Mouse (Mus musculus) embryonic facial prominence, embryonic 14.5 days (tissue): ENCODE data around the gene Cdk5rap1. TPM values are rescaled to one million over a fixed set of nuclear protein-coding genes. Genes with fewer than 3 reads are reported as not detected.
"Not testable (repeated sequence)": the region's sequence is repeated elsewhere in the genome, so short reads cannot be mapped to it uniquely, and the experiment has no call there.

ENCODE experiments used
- ATAC-seq: fragments of 200-750 bp; cut with Nextera tagmentation; 2 replicates; pipeline ENCODE4 v1.8.0; 2017; ENCODE audit warnings: low read depth, moderate number of reproducible peaks, moderate TSS enrichment
- DNase-seq: peaks from one replicate; pipeline ENCODE4 v3.0.0-alpha.2; 2015; ENCODE audit warnings: low spot score
- H3K27ac ChIP-seq: fragments of 300-500 bp; sonication (generic); replicated peaks from 2 replicates; pipeline ENCODE4 v1.5.1; 2014; ENCODE audit warnings: low read depth, mild to moderate bottlenecking, low read length, moderate library complexity
- H3K27me3 ChIP-seq: fragments of 300-500 bp; sonication (generic); replicated peaks from 2 replicates; pipeline ENCODE4 v1.6.1; 2014; ENCODE audit warnings: low read length; ENCODE audit not compliant: control insufficient read depth, insufficient read depth
- H3K36me3 ChIP-seq: fragments of 300-500 bp; sonication (generic); 2 replicates; pipeline ENCODE4 v1.6.1; 2014; ENCODE audit warnings: low read length, mixed read lengths; ENCODE audit not compliant: control insufficient read depth, insufficient read depth
- H3K4me1 ChIP-seq: fragments of 300-500 bp; sonication (generic); 2 replicates; pipeline ENCODE4 v1.6.1; 2014; ENCODE audit warnings: antibody characterized with exemption, low read length; ENCODE audit not compliant: control insufficient read depth, insufficient read depth
- H3K4me2 ChIP-seq: fragments of 300-500 bp; sonication (generic); 2 replicates; pipeline ENCODE4 v1.6.1; 2014; ENCODE audit warnings: low read depth, mild to moderate bottlenecking, low read length, moderate library complexity, mixed read lengths
- H3K4me3 ChIP-seq: fragments of 300-500 bp; sonication (generic); 2 replicates; pipeline ENCODE4 v1.5.1; 2014; ENCODE audit warnings: low read depth, mild to moderate bottlenecking, low read length
- H3K9ac ChIP-seq: fragments of 300-500 bp; sonication (generic); 2 replicates; pipeline ENCODE4 v1.6.1; 2014; ENCODE audit warnings: low read depth, mild to moderate bottlenecking, low read length, moderate library complexity, mixed read lengths
- H3K9me3 ChIP-seq: fragments of 300-500 bp; sonication (generic); 2 replicates; pipeline ENCODE4 v1.6.1; 2016; ENCODE audit warnings: low read length; ENCODE audit not compliant: control insufficient read depth
- WGBS: fragments of 180-500 bp; shearing (Covaris S2); extraction: QIAGEN DNeasy Blood & Tissue Kit; methylation state at CpG from one replicate; pipeline ENCODE4 v1.1.7; 2014; 5-methylcytosine and 5-hydroxymethylcytosine counted together
- polyA plus RNA-seq: library from polyadenylated mRNA; unstranded; fragments of >200 nt; fragmentation: Nextera tagmentation; extraction: Ambion mirVana; gene quantifications from 2 replicates; pipeline ENCODE4 v1.2.1, GENCODE M21; 2014

Cdk5rap1 gene
- polyA plus RNA-seq, 1 experiment from 2014 or later = 16.4 TPM

DNA sequence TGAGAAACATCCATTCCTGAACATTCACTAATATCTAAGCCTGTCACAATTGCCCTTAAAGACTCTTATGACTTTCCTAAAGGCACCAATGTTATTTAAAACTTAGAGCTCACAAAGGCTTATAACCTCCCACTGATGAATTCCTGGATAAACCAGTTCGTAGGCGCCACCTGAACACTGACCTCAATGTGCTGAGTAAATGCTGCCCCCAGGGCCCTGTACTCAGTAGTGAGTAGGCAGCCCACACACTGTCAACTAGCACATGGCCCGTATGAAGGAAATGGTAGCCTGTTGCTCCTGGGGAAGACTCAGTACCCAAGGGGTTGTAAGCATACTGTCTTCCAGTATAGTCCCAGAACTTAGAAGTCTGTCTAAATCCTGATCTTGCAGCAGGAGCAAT lies 71.0 kb downstream of the Cdk5rap1 start:
- Histone ChIP-seq H3K27ac (no peak overlapping the region), H3K9me3 (no peaks in the 10 kb centered on the region), H3K4me2 (no peak overlapping the region), H3K4me3 (no peak overlapping the region), H3K27me3 (no peaks in the 10 kb centered on the region), H3K36me3 (no peaks in the 10 kb centered on the region), H3K9ac (no peak overlapping the region), H3K4me1 (no peaks in the 10 kb centered on the region)
- DNase-seq (no peak), ATAC-seq (no peak)
- WGBS = 69% methylated on average over 3 of the region's 3 CpGs

DNA sequence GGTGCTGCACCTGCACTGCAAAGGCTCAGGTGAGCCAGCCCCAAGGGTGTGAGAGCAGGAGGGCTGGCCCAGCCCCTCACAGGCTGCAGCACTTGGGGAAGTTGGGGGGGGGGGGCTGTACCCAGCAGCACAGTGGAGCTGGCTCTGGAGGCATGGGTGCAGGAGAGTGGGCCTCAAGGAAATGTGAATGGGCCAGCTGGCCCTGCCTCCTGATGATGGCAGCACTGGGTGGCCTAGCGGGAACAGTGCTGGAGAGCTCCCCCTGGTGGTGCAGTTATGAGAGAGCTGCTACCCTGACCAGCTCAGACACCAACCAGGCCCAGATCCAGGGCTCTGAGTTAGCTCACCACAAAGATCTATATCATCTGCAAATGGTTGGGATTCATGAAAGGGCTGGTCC lies 72.3 kb downstream of the Cdk5rap1 start:
- Histone ChIP-seq H3K9ac (no peak overlapping the region), H3K27ac (no peak overlapping the region), H3K4me1 (no peaks in the 10 kb centered on the region), H3K4me3 (no peak overlapping the region), H3K4me2 (no peak overlapping the region), H3K9me3 (no peaks in the 10 kb centered on the region), H3K36me3 (no peaks in the 10 kb centered on the region), H3K27me3 (no peaks in the 10 kb centered on the region)
- DNase-seq (peak; percentile 61), ATAC-seq (0 out of 2 replicates have a peak, but pooled peaks have one; percentile 55)
- 0% methylated on average over 1 of the region's 1 CpGs for WGBS

DNA sequence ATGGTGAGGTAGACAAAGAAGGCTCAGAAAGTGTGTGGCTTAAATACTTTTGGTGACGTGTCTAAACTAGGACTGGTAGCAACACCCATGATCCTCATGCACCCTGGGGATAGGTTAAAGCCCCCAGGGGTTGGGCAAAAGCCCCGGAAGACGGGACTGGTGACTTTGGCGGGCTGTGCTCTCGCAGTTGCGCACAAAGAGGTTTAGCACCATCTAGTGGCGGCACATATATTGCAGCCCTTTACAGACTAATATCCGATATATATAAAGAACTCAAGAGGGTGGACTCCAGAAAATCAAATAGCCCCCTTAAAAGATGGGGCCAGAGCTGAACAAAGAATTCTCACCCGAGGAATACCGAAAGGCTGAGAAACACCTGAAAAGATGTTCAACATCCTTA lies 78.1 kb downstream of the Cdk5rap1 start:
- H3K4me1 ChIP-seq, H3K27ac ChIP-seq, H3K9ac ChIP-seq, H3K36me3 ChIP-seq, H3K9me3 ChIP-seq, H3K4me2 ChIP-seq, ATAC-seq, H3K27me3 ChIP-seq, H3K4me3 ChIP-seq: not testable (repeated sequence)
- peak; percentile 58 for DNase-seq
- WGBS = 5% methylated on average over 9 of the region's 10 CpGs

DNA sequence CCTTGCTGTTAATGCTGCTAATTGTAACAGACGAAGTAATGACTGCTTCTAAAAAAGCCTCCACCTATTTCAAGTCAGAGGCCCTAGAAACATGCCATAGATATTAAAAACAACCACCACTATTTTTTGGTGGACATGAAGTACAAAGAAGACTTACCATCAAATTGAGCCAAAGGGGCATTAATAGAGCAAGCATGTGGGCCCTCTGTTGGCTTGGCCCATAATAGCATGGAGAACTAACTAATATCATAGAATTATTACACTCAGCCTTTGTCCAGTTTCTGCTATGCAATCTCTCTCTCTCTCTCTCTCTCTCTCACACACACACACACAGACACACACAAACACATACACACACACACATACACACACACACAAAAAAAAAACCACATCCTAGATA lies 80.0 kb downstream of the Cdk5rap1 start:
- 60% methylated on average over 1 of the region's 1 CpGs for WGBS
- no peak for DNase-seq

DNA sequence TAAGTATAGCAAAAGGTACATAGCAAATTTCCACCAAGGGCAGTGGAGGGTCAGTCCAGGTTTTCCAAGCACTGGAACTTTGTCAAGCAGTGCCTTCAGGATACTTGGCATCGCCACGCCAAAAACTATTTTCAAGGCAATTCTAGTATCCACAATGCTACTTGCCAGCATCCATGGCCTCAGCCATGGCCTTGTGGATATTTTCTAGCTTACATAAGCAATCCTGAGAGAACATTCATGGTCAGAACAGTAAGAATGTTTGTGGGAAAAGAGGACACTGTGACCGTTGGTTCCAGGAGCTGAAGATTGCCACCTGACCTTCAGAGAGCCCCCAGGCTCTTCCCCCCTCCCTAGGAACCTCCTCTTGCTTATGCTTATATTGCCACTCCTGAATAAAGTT lies 80.9 kb downstream of the Cdk5rap1 start:
- ATAC-seq, H3K9ac ChIP-seq, H3K36me3 ChIP-seq, H3K27ac ChIP-seq, H3K4me1 ChIP-seq, H3K9me3 ChIP-seq, H3K4me3 ChIP-seq, H3K27me3 ChIP-seq, DNase-seq, H3K4me2 ChIP-seq: not testable (repeated sequence)
- WGBS = 82% methylated on average over 3 of the region's 3 CpGs

More for the DNA sequence above, 80.0 kb downstream of the Cdk5rap1 start:
- no peak overlapping the region for H3K27ac ChIP-seq
- no peaks in the 10 kb centered on the region for H3K4me1 ChIP-seq
- H3K9ac ChIP-seq = no peak overlapping the region
- H3K27me3 ChIP-seq = no peaks in the 10 kb centered on the region
- H3K9me3 ChIP-seq = no peaks in the 10 kb centered on the region
- H3K4me2 ChIP-seq = no peak overlapping the region
- H3K4me3 ChIP-seq = no peak overlapping the region
- no peak for ATAC-seq
- no peaks in the 10 kb centered on the region for H3K36me3 ChIP-seq

Other genes starting within 250 kb of the Cdk5rap1 start
- gene Bpifa3, start 242.7 kb downstream of the Cdk5rap1 start, polyA plus RNA-seq = not detected in 2 replicates
- gene Bpifa1, start 230.1 kb downstream of the Cdk5rap1 start, polyA plus RNA-seq = 92.3 and 176 TPM in 2 replicates
- not detected in 2 replicates for gene Bpifa5, start 210.4 kb downstream of the Cdk5rap1 start, polyA plus RNA-seq
- gene Bpifb1, start 182.2 kb downstream of the Cdk5rap1 start, polyA plus RNA-seq = 0.14 TPM in 1 of 2 replicates, not detected in the other
- 0.89 and 1.9 TPM in 2 replicates for gene Bpifb5, start 149.3 kb downstream of the Cdk5rap1 start, polyA plus RNA-seq
- not detected in 2 replicates for gene Bpifb9a, start 115.2 kb downstream of the Cdk5rap1 start, polyA plus RNA-seq
- gene Bpifb9b, start 65.8 kb downstream of the Cdk5rap1 start, polyA plus RNA-seq = 0.38 and 3.6 TPM in 2 replicates
- gene Snta1, start 35.1 kb upstream of the Cdk5rap1 start, polyA plus RNA-seq = 8.6 and 10.4 TPM in 2 replicates
- 31.3 and 31.5 TPM in 2 replicates for gene Cbfa2t2, start 63.5 kb upstream of the Cdk5rap1 start, polyA plus RNA-seq
- gene 1700003F12Rik, start 174.1 kb upstream of the Cdk5rap1 start, polyA plus RNA-seq = 0.63 and 0.78 TPM in 2 replicates
- not detected in 2 replicates for gene Actl10, start 178.8 kb upstream of the Cdk5rap1 start, polyA plus RNA-seq
- gene Necab3, start 185.9 kb upstream of the Cdk5rap1 start, polyA plus RNA-seq = 2.4 and 3.9 TPM in 2 replicates
- 8.8 and 10.5 TPM in 2 replicates for gene E2f1, start 196.9 kb upstream of the Cdk5rap1 start, polyA plus RNA-seq
- gene Pxmp4, start 230.7 kb upstream of the Cdk5rap1 start, polyA plus RNA-seq = 24.1 and 26.9 TPM in 2 replicates
- 1.2 TPM in 2 replicates for gene Zfp341, start 240.3 kb upstream of the Cdk5rap1 start, polyA plus RNA-seq
- gene 4930519P11Rik, start 240.4 kb upstream of the Cdk5rap1 start, polyA plus RNA-seq = 0.77 TPM in 1 of 2 replicates, not detected in the other